ENCODE assay signal across 9 mouse cellular contexts in the genomic region with DNA sequence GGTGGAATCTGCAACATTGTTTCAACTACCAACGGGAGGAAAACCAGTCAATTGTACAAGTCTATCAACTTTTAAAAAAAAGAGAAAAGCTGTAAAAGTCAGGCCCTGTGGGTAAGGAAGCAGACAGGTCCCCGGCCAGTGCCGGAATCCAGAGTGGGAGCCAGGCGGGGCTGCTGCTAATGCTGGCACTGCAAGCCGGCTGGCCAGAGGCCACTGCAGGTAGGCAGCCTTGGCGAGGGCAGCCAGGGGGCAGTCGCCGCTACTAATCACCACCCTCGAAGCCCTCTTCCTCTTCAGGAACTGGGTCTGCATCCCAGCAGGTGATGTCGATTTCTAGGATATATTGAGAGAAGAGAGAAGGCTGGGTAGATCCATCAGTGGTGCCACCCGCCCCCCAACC. TPM values are rescaled to one million over a fixed set of nuclear protein-coding genes. Genes with fewer than 3 reads are reported as not detected.
DNase-seq lines count a peak whose midpoint lies in the region; ATAC-seq lines count a peak whose summit lies in the region.
"Had no signal": no experiment of that assay in that cellular context is flagged by ENCODE, and none has a peak within 500 bp of the region (broad histone marks: within the 10 kb centered on the region; RNA-seq: fewer than 3 reads in every experiment).

No protein-coding gene starts in this region.

- intact Hi-C loops in left cerebral cortex, postnatal 36 days (cut with DNase I): loop anchor here (2.0 kb wide), 1 partner anchor 43 kb away; no protein-coding TSS in a partner anchor

- peaks cover 56% of the 10 kb centered on the region for H3K36me3 ChIP-seq in forebrain, embryonic 12.5 days (replicated peaks)
- peaks cover 38% of the 10 kb centered on the region for H3K36me3 ChIP-seq in hindbrain, embryonic 16.5 days (ENCODE audit: control insufficient read depth, insufficient read depth, low read length)
- peaks cover 54% of the 10 kb centered on the region for H3K36me3 ChIP-seq in neural tube, embryonic 14.5 days (ENCODE audit: control insufficient read depth, insufficient read depth, low read length)

- H3K4me1 ChIP-seq in forebrain, embryonic 12.5 days: peaks cover 73% of the 10 kb centered on the region
- peaks cover 62% of the 10 kb centered on the region for H3K4me1 ChIP-seq in hindbrain, embryonic 16.5 days (ENCODE audit: control insufficient read depth, insufficient read depth, low read depth, low read length)
- peaks cover 60% of the 10 kb centered on the region for H3K4me1 ChIP-seq in neural tube, embryonic 14.5 days (ENCODE audit: control insufficient read depth, insufficient read depth, low read length)

- 66% methylated on average over 11 of the region's 11 CpGs for WGBS in forebrain, embryonic 12.5 days
- WGBS in hindbrain, embryonic 16.5 days: 39% methylated on average over 10 of the region's 11 CpGs
- WGBS in neural tube, embryonic 14.5 days: 55% methylated on average over 11 of the region's 11 CpGs

- H3K4me2 ChIP-seq in forebrain, embryonic 12.5 days: peak overlapping the region; percentile 19; the same call in 1 of the 2 replicates
- H3K4me2 ChIP-seq in hindbrain, embryonic 16.5 days (ENCODE audit: low read length): no peak overlapping the region
- H3K4me2 ChIP-seq in neural tube, embryonic 14.5 days (ENCODE audit: low read depth, low read length): no peak overlapping the region

- no peaks in the 10 kb centered on the region for H3K27me3 ChIP-seq in forebrain, embryonic 12.5 days
- H3K27me3 ChIP-seq in hindbrain, embryonic 16.5 days (replicated peaks; ENCODE audit: control insufficient read depth, insufficient read depth, low read length): no peaks in the 10 kb centered on the region
- H3K27me3 ChIP-seq in neural tube, embryonic 14.5 days (ENCODE audit: control insufficient read depth, insufficient read depth, low read length): no peaks in the 10 kb centered on the region

- H3K9ac ChIP-seq in forebrain, embryonic 12.5 days: no peak overlapping the region
- peak overlapping the region; percentile 47; the same call in 1 of the 2 replicates for H3K9ac ChIP-seq in hindbrain, embryonic 16.5 days (ENCODE audit: low read depth, low read length)
- no peak overlapping the region for H3K9ac ChIP-seq in neural tube, embryonic 14.5 days (replicated peaks; ENCODE audit: low read depth, low read length)

- peak; percentile 28 to 44 for DNase-seq in left cerebral cortex, postnatal 36 days (ENCODE audit: low spot score in 2 of 2)
- no peak for DNase-seq in left cerebral cortex, adult 18-20 months (ENCODE audit: low spot score in 2 of 2)
- DNase-seq in adrenal gland, adult (ENCODE audit: inconsistent age in 2 of 2, low spot score in 1 of 2): no peak
- DNase-seq in embryo, embryonic 10 days (ENCODE audit: low spot score): no peak

- no peak for ATAC-seq in forebrain, embryonic 12.5 days (ENCODE audit: low FRiP score)
- ATAC-seq in hindbrain, embryonic 16.5 days: no peak
- ATAC-seq in neural tube, embryonic 14.5 days (ENCODE audit: low read depth): no peak
- no peak for ATAC-seq in monocyte, adult 5-6 weeks (replicated peaks; ENCODE audit: insufficient number of reproducible peaks, low FRiP score, low TSS enrichment, poor library complexity, severe bottlenecking)

- no peak overlapping the region; the same call in 1 of the 2 replicates for H3K4me3 ChIP-seq in forebrain, embryonic 12.5 days (replicated peaks)
- no peak overlapping the region for H3K4me3 ChIP-seq in hindbrain, embryonic 16.5 days (ENCODE audit: low read length)
- no peak overlapping the region for H3K4me3 ChIP-seq in neural tube, embryonic 14.5 days (ENCODE audit: low read depth, low read length)

- no peaks in the 10 kb centered on the region for H3K9me3 ChIP-seq in forebrain, embryonic 12.5 days
- H3K9me3 ChIP-seq in hindbrain, embryonic 16.5 days (ENCODE audit: control insufficient read depth, low read length): no peaks in the 10 kb centered on the region
- H3K9me3 ChIP-seq in neural tube, embryonic 14.5 days (ENCODE audit: control insufficient read depth, low read length): no peaks in the 10 kb centered on the region

- H3K27ac ChIP-seq in forebrain, embryonic 12.5 days: peak overlapping the region; percentile 50; the same call in 1 of the 2 replicates
- H3K27ac ChIP-seq in hindbrain, embryonic 16.5 days (ENCODE audit: low read depth, low read length): peak overlapping the region; percentile 60; the same call in 1 of the 2 replicates
- peak overlapping the region; percentile 28; the same call in 1 of the 2 replicates for H3K27ac ChIP-seq in neural tube, embryonic 14.5 days (ENCODE audit: low read depth, low read length)

RNA-seq across cellular contexts. Expression of gene Prr7, which starts 9.9 kb away (rescaled TPM):
- 10 to 100 TPM; 81.8 to 82.1 TPM for total RNA-seq in left cerebral cortex, postnatal 36 days (2021)
- 10 to 100 TPM; 66.6 to 70.1 TPM for total RNA-seq in left cerebral cortex, adult 18-20 months (2021)
- polyA plus RNA-seq in forebrain, embryonic 12.5 days (2016; fragmentation: Nextera tagmentation; extraction: Ambion mirVana): 1.7 and 2.7 TPM in 2 replicates
- 4.4 and 4.9 TPM in 2 replicates for polyA plus RNA-seq in hindbrain, embryonic 16.5 days (2015; fragmentation: Nextera tagmentation; extraction: Ambion mirVana)
- 5.8 and 6.7 TPM in 2 replicates for polyA plus RNA-seq in neural tube, embryonic 14.5 days (2014; fragmentation: Nextera tagmentation; extraction: Ambion mirVana)
- total RNA-seq in monocyte, adult 5-6 weeks (2017): 2.2 to 3.8 TPM in 2 of 3 replicates, not detected in the other

RNA-seq across cellular contexts. Expression of gene Dbn1, which starts 13.9 kb away (rescaled TPM):
- total RNA-seq in left cerebral cortex, postnatal 36 days (2021): 100 to 1,000 TPM; 247 to 314 TPM
- 100 to 1,000 TPM; 263 to 271 TPM for total RNA-seq in left cerebral cortex, adult 18-20 months (2021)
- 591 and 654 TPM in 2 replicates for polyA plus RNA-seq in forebrain, embryonic 12.5 days (2016; fragmentation: Nextera tagmentation; extraction: Ambion mirVana)
- 482 and 556 TPM in 2 replicates for polyA plus RNA-seq in hindbrain, embryonic 16.5 days (2015; fragmentation: Nextera tagmentation; extraction: Ambion mirVana)
- polyA plus RNA-seq in neural tube, embryonic 14.5 days (2014; fragmentation: Nextera tagmentation; extraction: Ambion mirVana): 376 and 450 TPM in 2 replicates
- 0.58 TPM in 1 of 3 replicates, not detected in the others for total RNA-seq in monocyte, adult 5-6 weeks (2017)

RNA-seq across cellular contexts. Expression of gene Grk6, which starts 29.1 kb away (rescaled TPM):
- total RNA-seq in left cerebral cortex, postnatal 36 days (2021): 10 to 100 TPM; 63.4 to 65.2 TPM
- 10 to 100 TPM; 63.2 to 64.6 TPM for total RNA-seq in left cerebral cortex, adult 18-20 months (2021)
- polyA plus RNA-seq in forebrain, embryonic 12.5 days (2016; fragmentation: Nextera tagmentation; extraction: Ambion mirVana): 54.2 and 58.1 TPM in 2 replicates
- 15.8 and 25.0 TPM in 2 replicates for polyA plus RNA-seq in hindbrain, embryonic 16.5 days (2015; fragmentation: Nextera tagmentation; extraction: Ambion mirVana)
- polyA plus RNA-seq in neural tube, embryonic 14.5 days (2014; fragmentation: Nextera tagmentation; extraction: Ambion mirVana): 39.0 and 42.1 TPM in 2 replicates
- total RNA-seq in monocyte, adult 5-6 weeks (2017): 179 to 219 TPM (median 207 TPM) in 3 replicates

RNA-seq across cellular contexts. Expression of gene Pdlim7, which starts 39.5 kb away (rescaled TPM):
- total RNA-seq in left cerebral cortex, postnatal 36 days (2021): 100 to 1,000 TPM in 1 of 2 experiments, 10 to 100 TPM in 1; 82.1 to 101 TPM
- total RNA-seq in left cerebral cortex, adult 18-20 months (2021): 100 to 1,000 TPM in 1 of 2 experiments, 10 to 100 TPM in 1; 91.7 to 101 TPM
- 139 and 147 TPM in 2 replicates for polyA plus RNA-seq in forebrain, embryonic 12.5 days (2016; fragmentation: Nextera tagmentation; extraction: Ambion mirVana)
- polyA plus RNA-seq in hindbrain, embryonic 16.5 days (2015; fragmentation: Nextera tagmentation; extraction: Ambion mirVana): 161 and 177 TPM in 2 replicates
- polyA plus RNA-seq in neural tube, embryonic 14.5 days (2014; fragmentation: Nextera tagmentation; extraction: Ambion mirVana): 142 and 163 TPM in 2 replicates
- total RNA-seq in monocyte, adult 5-6 weeks (2017): 4.7 to 13.5 TPM (median 10.5 TPM) in 3 replicates

RNA-seq across cellular contexts. Expression of gene F12, which starts 47.4 kb away (rescaled TPM):
- under 1 TPM; 0.79 to 0.84 TPM for total RNA-seq in left cerebral cortex, postnatal 36 days (2021)
- total RNA-seq in left cerebral cortex, adult 18-20 months (2021): under 1 TPM; 0.33 to 0.68 TPM
- not detected in 2 replicates for polyA plus RNA-seq in forebrain, embryonic 12.5 days (2016; fragmentation: Nextera tagmentation; extraction: Ambion mirVana)
- 0.14 and 0.38 TPM in 2 replicates for polyA plus RNA-seq in hindbrain, embryonic 16.5 days (2015; fragmentation: Nextera tagmentation; extraction: Ambion mirVana)
- 0.18 TPM in 1 of 2 replicates, not detected in the other for polyA plus RNA-seq in neural tube, embryonic 14.5 days (2014; fragmentation: Nextera tagmentation; extraction: Ambion mirVana)
- total RNA-seq in monocyte, adult 5-6 weeks (2017): 0.11 to 0.95 TPM in 2 of 3 replicates, not detected in the other
- polyA plus RNA-seq: embryonic facial prominence, embryonic 11.5 days had no signal

Comparison
In these comparisons a context has a peak if more than half of its experiments do, and no peak if none do; other contexts are left out.
1. DNase-seq: peak in left cerebral cortex, postnatal 36 days (2 of 2); none in left cerebral cortex, adult 18-20 months (0 of 2), adrenal gland, adult (0 of 2) and embryo, embryonic 10 days (single experiment).
2. RNA of gene Prr7, which starts 9.9 kb away (total RNA-seq): 81.8 to 82.1 TPM in left cerebral cortex, postnatal 36 days and 66.6 to 70.1 TPM in left cerebral cortex, adult 18-20 months; 2.2 to 3.8 TPM in monocyte, adult 5-6 weeks; every median in the first group is over 10 times any median in the second.
3. RNA of gene Dbn1, which starts 13.9 kb away (total RNA-seq): 247 to 314 TPM in left cerebral cortex, postnatal 36 days and 263 to 271 TPM in left cerebral cortex, adult 18-20 months; 0.58 TPM in monocyte, adult 5-6 weeks; every median in the first group is over 100 times any median in the second.
4. Peak in every context shown above with its lines, with median percentiles within 50 percentile points of each other: H3K27ac ChIP-seq.